Mouse (Mus musculus) olfactory bulb, adult 2 months (tissue): ENCODE data around the gene Lyar.

ENCODE experiments used
- CTCF ChIP-seq: fragments of 200-500 bp; IDR thresholded peaks from 2 replicates; pipeline ENCODE4 v1.5.1; 2012; ENCODE audit warnings: low read depth, mild to moderate bottlenecking, low read length, moderate library complexity; ENCODE audit not compliant: insufficient read depth
- POLR2A ChIP-seq: fragments of 200-500 bp; IDR thresholded peaks from 2 replicates; pipeline ENCODE4 v1.6.1; 2012; ENCODE audit warnings: mild to moderate bottlenecking, low read depth, low read length, moderate library complexity; ENCODE audit not compliant: insufficient read depth

DNA sequence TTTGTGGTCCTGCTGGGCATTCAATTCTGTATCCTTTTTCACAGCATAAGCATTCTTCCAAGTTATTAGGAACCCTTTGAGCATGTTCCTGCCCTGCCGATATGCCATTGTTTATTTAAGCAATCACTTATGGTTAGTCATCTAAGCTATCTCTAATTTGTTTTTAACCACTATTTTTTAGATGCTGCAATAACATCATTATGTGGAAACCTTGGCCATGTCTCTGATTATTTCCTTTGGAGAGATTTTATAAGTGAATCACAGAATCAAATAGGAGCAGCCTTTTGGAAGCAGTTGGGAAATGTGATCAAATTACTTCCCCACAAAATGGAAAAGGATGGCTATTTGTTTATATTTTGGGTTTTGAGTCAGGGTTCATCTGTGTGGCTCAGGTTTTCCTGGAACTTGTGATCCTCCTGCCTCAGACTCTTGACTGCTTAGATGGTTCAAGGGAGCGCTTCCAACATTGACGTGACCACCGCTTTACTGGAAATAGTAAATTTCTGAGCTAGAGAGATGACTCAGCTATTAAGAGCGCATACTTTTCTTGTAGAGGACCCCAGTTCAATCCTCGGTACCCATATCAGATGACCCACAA, 35.5 kb upstream of the Lyar start:
- TF ChIP-seq CTCF (no peak), POLR2A (no peak)
